In genomic region chr10:68126551-68126950, GRCm38 (mm10) we compare ENCODE assay signal across 15 mouse cellular contexts.
DNase-seq lines count a peak whose midpoint lies in the region; ATAC-seq and TF ChIP-seq lines count a peak whose summit lies in the region.
"Had no signal": no experiment of that assay in that cellular context is flagged by ENCODE, and none has a peak within 500 bp of the region (broad histone marks: within the 10 kb centered on the region; RNA-seq: fewer than 3 reads in every experiment).

No protein-coding gene starts in this region.

- H3K4me1 ChIP-seq in kidney, embryonic 16.5 days (ENCODE audit: insufficient read depth, low read length), result peaks cover 28% of the 10 kb centered on the region
- peaks cover 0 to 2% of the 10 kb centered on the region in 2 experiments; a peak in 2 of 4 replicates for H3K4me1 ChIP-seq in MEL (ENCODE audit: control insufficient read depth in 1 of 2, insufficient read depth in 2 of 2, low read length in 2 of 2)
- no peaks in the 10 kb centered on the region; the same call in 1 of the 2 replicates for H3K4me1 ChIP-seq in intestine, embryonic 15.5 days (replicated peaks)

- DNase-seq in gastrocnemius, adult 2 months, result no peak
- no peak for DNase-seq in gastrocnemius, adult 18-20 months (ENCODE audit: low spot score)
- no peak for DNase-seq in kidney, postnatal 10 days
- DNase-seq in MEL (ENCODE audit: low read depth, low spot score), result no peak
- DNase-seq in retina, postnatal 1 day, result no peak
- DNase-seq: cerebellum, postnatal 25 days; liver, embryonic 13.5 days; thymus, adult 2 months had no signal

- H3K4me2 ChIP-seq in kidney, embryonic 16.5 days (replicated peaks; ENCODE audit: low read depth, low read length), result no peak overlapping the region
- H3K4me2 ChIP-seq in intestine, embryonic 15.5 days (replicated peaks), result no peak overlapping the region
- H3K4me2 ChIP-seq: liver, embryonic 13.5 days had no signal

- TF ChIP-seq CTCF in gastrocnemius, adult 2 months (IDR thresholded peaks at IDR 0.05), result no peak
- no peak for TF ChIP-seq CTCF in MEL (IDR thresholded peaks at IDR 0.05 in 2 of 3, conservative IDR thresholded peaks at IDR 0.05 in 1 of 3; ENCODE audit: control insufficient read depth in 1 of 3, insufficient read depth in 1 of 3, low read depth in 2 of 3, low read length in 3 of 3, poor library complexity in 1 of 3, severe bottlenecking in 1 of 3)

- no peak for ATAC-seq in kidney, embryonic 16.5 days (ENCODE audit: low FRiP score, low TSS enrichment)
- 0 out of 2 replicates have a peak, but pooled peaks have one; percentile 16 for ATAC-seq in intestine, embryonic 15.5 days
- ATAC-seq in monocyte, adult 5-6 weeks (replicated peaks; ENCODE audit: insufficient number of reproducible peaks, low FRiP score, low TSS enrichment, poor library complexity, severe bottlenecking), result no peak
- ATAC-seq: activated CD4-positive, CD25-positive, alpha-beta regulatory T cell, adult 4 months; inflammation-experienced regulatory T-cells, adult 6 months had no signal

- peak overlapping the region; percentile 87 for H3K27ac ChIP-seq in gastrocnemius, adult 2 months
- peak overlapping the region; percentile 56; the same call in 1 of the 2 replicates for H3K27ac ChIP-seq in kidney, embryonic 16.5 days (ENCODE audit: low read length)
- peak overlapping the region; percentile 19; the same call in 1 of the 2 replicates for H3K27ac ChIP-seq in MEL (ENCODE audit: control insufficient read depth, low read depth, low read length)
- peak overlapping the region; percentile 44 for H3K27ac ChIP-seq in intestine, embryonic 15.5 days
- H3K27ac ChIP-seq: forebrain, embryonic 10.5 days; hindbrain, embryonic 10.5 days; liver, embryonic 13.5 days had no signal

- no peaks in the 10 kb centered on the region for H3K27me3 ChIP-seq in kidney, embryonic 16.5 days (ENCODE audit: insufficient read depth, low read length)
- no peaks in the 10 kb centered on the region; a peak in 1 of 4 replicates for H3K27me3 ChIP-seq in MEL (ENCODE audit: control insufficient read depth in 1 of 2, insufficient read depth in 2 of 2, low read length in 2 of 2)
- no peaks in the 10 kb centered on the region for H3K27me3 ChIP-seq in intestine, embryonic 15.5 days (replicated peaks)
- H3K27me3 ChIP-seq: liver, embryonic 13.5 days had no signal

- no peak overlapping the region; the same call in 1 of the 2 replicates for H3K4me3 ChIP-seq in gastrocnemius, adult 2 months
- H3K4me3 ChIP-seq in kidney, embryonic 16.5 days (ENCODE audit: low read length), result no peak overlapping the region
- H3K4me3 ChIP-seq in MEL (ENCODE audit: control insufficient read depth in 1 of 2, insufficient read depth in 1 of 2, low read depth in 2 of 2, low read length in 2 of 2), result no peak overlapping the region
- H3K4me3 ChIP-seq in intestine, embryonic 15.5 days (replicated peaks), result no peak overlapping the region
- H3K4me3 ChIP-seq: forebrain, embryonic 10.5 days; hindbrain, embryonic 10.5 days; liver, embryonic 13.5 days had no signal

- no peak overlapping the region for H3K9ac ChIP-seq in kidney, embryonic 16.5 days (replicated peaks; ENCODE audit: low read length)
- no peak overlapping the region for H3K9ac ChIP-seq in MEL (ENCODE audit: control insufficient read depth, low read depth, low read length, poor library complexity, severe bottlenecking)
- no peak overlapping the region for H3K9ac ChIP-seq in intestine, embryonic 15.5 days
- H3K9ac ChIP-seq: liver, embryonic 13.5 days had no signal

- TF ChIP-seq POLR2A in MEL (IDR thresholded peaks at IDR 0.05; ENCODE audit: control insufficient read depth in 1 of 2, insufficient read depth in 1 of 2, low read depth in 1 of 2, low read length in 2 of 2, poor library complexity in 1 of 2), result no peak

- intact Hi-C loops in gastrocnemius, adult 2 months (cut with DNase I), result loop anchor here (5.0 kb wide), 1 partner anchor 34 kb away; no protein-coding TSS in a partner anchor

- no peak for TF ChIP-seq EP300 in MEL (IDR thresholded peaks at IDR 0.05; ENCODE audit: low read depth in 1 of 2, low read length in 2 of 2)

- H3K79me2 ChIP-seq in MEL (ENCODE audit: control insufficient read depth, insufficient read depth, low read length, poor library complexity), result no peaks in the 10 kb centered on the region

- WGBS in kidney, embryonic 16.5 days, result 52% methylated on average over 2 of the region's 2 CpGs
- WGBS in intestine, embryonic 15.5 days, result 66% methylated on average over 2 of the region's 2 CpGs

- TF ChIP-seq RAD21 in MEL (IDR thresholded peaks at IDR 0.05; ENCODE audit: low read depth, low read length), result no peak

- peaks cover 27% of the 10 kb centered on the region; the same call in 1 of the 2 replicates for H3K36me3 ChIP-seq in kidney, embryonic 16.5 days (ENCODE audit: insufficient read depth, low read length)
- H3K36me3 ChIP-seq in MEL (ENCODE audit: control insufficient read depth in 1 of 2, insufficient read depth in 2 of 2, low read length in 2 of 2), result peaks cover 0 to 5% of the 10 kb centered on the region in 2 experiments; a peak in 2 of 4 replicates
- peaks cover 8% of the 10 kb centered on the region; the same call in 1 of the 2 replicates for H3K36me3 ChIP-seq in intestine, embryonic 15.5 days

- H3K9me3 ChIP-seq in kidney, embryonic 16.5 days (ENCODE audit: low read length), result no peaks in the 10 kb centered on the region
- H3K9me3 ChIP-seq in MEL (replicated peaks; ENCODE audit: insufficient read depth, low read length), result no peaks in the 10 kb centered on the region
- H3K9me3 ChIP-seq in intestine, embryonic 15.5 days, result no peaks in the 10 kb centered on the region
- H3K9me3 ChIP-seq: forebrain, embryonic 10.5 days; hindbrain, embryonic 10.5 days; liver, embryonic 13.5 days had no signal

TF ChIP-seq in MEL, 35 proteins besides CTCF, POLR2A, EP300 and RAD21:
- no peak for TF ChIP-seq ZNF384 (IDR thresholded peaks at IDR 0.05; ENCODE audit: low read depth, low read length)
- TF ChIP-seq TBP (IDR thresholded peaks at IDR 0.05; ENCODE audit: low read depth, low read length), result no peak
- no peak for TF ChIP-seq CHD1 (IDR thresholded peaks at IDR 0.05; ENCODE audit: low read depth, low read length)
- TF ChIP-seq MAZ (IDR thresholded peaks at IDR 0.05; ENCODE audit: low read depth, low read length), result no peak
- TF ChIP-seq USF2 (IDR thresholded peaks at IDR 0.05; ENCODE audit: borderline replicate concordance in 1 of 2, insufficient read depth in 1 of 2, low read depth in 1 of 2, low read length in 2 of 2), result no peak
- TF ChIP-seq ZKSCAN1 (IDR thresholded peaks at IDR 0.05; ENCODE audit: low read depth, low read length), result no peak
- no peak for TF ChIP-seq MEF2A (IDR thresholded peaks at IDR 0.05; ENCODE audit: extremely low read depth, insufficient replicate concordance, low read depth, low read length, poor library complexity, severe bottlenecking)
- TF ChIP-seq MYB (IDR thresholded peaks at IDR 0.05; ENCODE audit: low read depth, low read length), result no peak
- no peak for TF ChIP-seq MAFK (IDR thresholded peaks at IDR 0.05; ENCODE audit: borderline replicate concordance, low read depth, low read length)
- no peak for TF ChIP-seq HCFC1 (IDR thresholded peaks at IDR 0.05; ENCODE audit: low read depth, low read length)
- TF ChIP-seq SMC3 (IDR thresholded peaks at IDR 0.05; ENCODE audit: low read depth, low read length), result no peak
- no peak for TF ChIP-seq MYC (IDR thresholded peaks at IDR 0.05; ENCODE audit: low read depth, low read length)
- TF ChIP-seq MXI1 (IDR thresholded peaks at IDR 0.05; ENCODE audit: low read depth, low read length), result no peak
- no peak for TF ChIP-seq USF1 (IDR thresholded peaks at IDR 0.05; ENCODE audit: low read depth, low read length)
- no peak for TF ChIP-seq NRF1 (IDR thresholded peaks at IDR 0.05; ENCODE audit: insufficient read depth, low read depth, low read length, poor library complexity, severe bottlenecking)
- TF ChIP-seq POLR2AphosphoS5 (IDR thresholded peaks at IDR 0.05; ENCODE audit: borderline replicate concordance, low read depth, low read length), result no peak
- no peak for TF ChIP-seq ZC3H11A (IDR thresholded peaks at IDR 0.05; ENCODE audit: low read depth, low read length)
- TF ChIP-seq ZMIZ1 (IDR thresholded peaks at IDR 0.05; ENCODE audit: low read depth, low read length), result no peak
- no peak for TF ChIP-seq NELFE (IDR thresholded peaks at IDR 0.05; ENCODE audit: low read depth, low read length)

Comparison
In these comparisons a context has a peak if more than half of its experiments do, and no peak if none do; other contexts are left out.
1. H3K27ac ChIP-seq: peak in every context shown above with its lines; median percentile 87 in gastrocnemius, adult 2 months; 56 in kidney, embryonic 16.5 days; 44 in intestine, embryonic 15.5 days; 19 in MEL.